Mouse (Mus musculus) myocyte (in vitro differentiated cells): ENCODE data around the gene Senp3.

Experiments used
- CEBPB ChIP-seq: IDR thresholded peaks from 2 replicates; pipeline ENCODE4 v1.6.1; 2011; ENCODE audit warnings: mild to moderate bottlenecking, moderate library complexity; ENCODE audit not compliant: poor library complexity, insufficient read depth, severe bottlenecking
- MAX ChIP-seq: IDR thresholded peaks from one replicate; pipeline ENCODE4 v1.6.1; 2011; ENCODE audit warnings: low read depth, mild to moderate bottlenecking, control low read depth
- POLR2A ChIP-seq: IDR thresholded peaks from one replicate; pipeline ENCODE4 v1.6.1; 2011; ENCODE audit warnings: low read depth, mild to moderate bottlenecking, control low read depth, moderate library complexity; ENCODE audit not compliant: insufficient read length
- POLR2AphosphoS2 ChIP-seq: IDR thresholded peaks from one replicate; pipeline ENCODE4 v1.6.1; 2011; ENCODE audit warnings: low read depth, control low read depth; ENCODE audit not compliant: insufficient read length

GRCm38 (mm10) chr11:69693421-69693965 is 11.6 kb upstream of the Senp3 start:
- no peak for TF ChIP-seq POLR2A
- no peak for TF ChIP-seq CEBPB
- no peak for TF ChIP-seq MAX
- no peak for TF ChIP-seq POLR2AphosphoS2
